Mouse (Mus musculus) liver, embryonic 14.5 days (tissue): Measurements from ENCODE around the gene Prm1.

Experiments used
- CTCF ChIP-seq: IDR thresholded peaks from 2 replicates; pipeline ENCODE4 v1.5.1; 2016; ENCODE audit warnings: antibody characterized with exemption, low read depth, control low read depth
- EP300 ChIP-seq: IDR thresholded peaks from 2 replicates; pipeline ENCODE4 v1.6.1; 2016; ENCODE audit warnings: antibody characterized with exemption, low read depth

- TF ChIP-seq CTCF (no peak), EP300 (no peak)
Measured at GRCm38 (mm10) chr16:10845952-10846351, 40.3 kb upstream of the Prm1 start.
